Mouse (Mus musculus) embryo, embryonic 9.5 days (tissue): ENCODE results near the gene Arhgap33.

Experiments used
- DNase-seq: peaks from one replicate; pipeline ENCODE4 v3.0.0-alpha.2; 2017; ENCODE audit errors: extremely low spot score

The Arhgap33 gene

GRCm38 (mm10) chr7:30534633-30535577, at the start of gene Arhgap33:
TSS of gene Arhgap33 (minus strand) at chr7:30535060.
- peak; percentile 96 for DNase-seq

- no peak for DNase-seq
Measured at GRCm38 (mm10) chr7:30584339-30584738, 49.5 kb upstream of the Arhgap33 start.

- DNase-seq = no peak
Measured at GRCm38 (mm10) chr7:30581547-30581946, 46.7 kb upstream of the Arhgap33 start.

- no peak for DNase-seq
Measured at GRCm38 (mm10) chr7:30579950-30580349, 45.1 kb upstream of the Arhgap33 start.

GRCm38 (mm10) chr7:30572969-30573368, 38.1 kb upstream of the Arhgap33 start:
- no peak for DNase-seq

GRCm38 (mm10) chr7:30572389-30572788, 37.5 kb upstream of the Arhgap33 start:
- no peak for DNase-seq

GRCm38 (mm10) chr7:30567555-30567954, 32.7 kb upstream of the Arhgap33 start:
- no peak for DNase-seq

- DNase-seq = no peak
Measured at GRCm38 (mm10) chr7:30566033-30566432, 31.2 kb upstream of the Arhgap33 start.

- no peak for DNase-seq
Measured at GRCm38 (mm10) chr7:30564970-30565571, 30.2 kb upstream of the Arhgap33 start, which contains the start of gene Igflr1. TSS of gene Igflr1 (plus strand) at chr7:30565427.

GRCm38 (mm10) chr7:30563906-30564280, 29.0 kb upstream of the Arhgap33 start:
- no peak for DNase-seq

GRCm38 (mm10) chr7:30563117-30563905, 28.5 kb upstream of the Arhgap33 start, which contains the start of the genes U2af1l4, Gm49396 and Psenen:
TSS of gene U2af1l4 (plus strand) at chr7:30563301.
TSS of gene Gm49396 (plus strand) at chr7:30563344.
TSS of gene Psenen (minus strand) at chr7:30563627.
- DNase-seq = peak; percentile 92

- DNase-seq = peak; percentile 37
Measured at GRCm38 (mm10) chr7:30562526-30563116, 27.8 kb upstream of the Arhgap33 start.

GRCm38 (mm10) chr7:30560296-30560695, 25.4 kb upstream of the Arhgap33 start:
- DNase-seq = no peak

GRCm38 (mm10) chr7:30559443-30559954, 24.6 kb upstream of the Arhgap33 start, which contains the start of gene Lin37:
TSS of gene Lin37 (minus strand) at chr7:30559838.
- peak; percentile 94 for DNase-seq

- no peak for DNase-seq
Measured at GRCm38 (mm10) chr7:30558656-30559442, 24.0 kb upstream of the Arhgap33 start.

- no peak for DNase-seq
Measured at GRCm38 (mm10) chr7:30557901-30558514, 23.1 kb upstream of the Arhgap33 start.

GRCm38 (mm10) chr7:30556894-30557536, 22.2 kb upstream of the Arhgap33 start:
- no peak for DNase-seq

GRCm38 (mm10) chr7:30553810-30554584, 19.1 kb upstream of the Arhgap33 start:
- no peak for DNase-seq
